Mouse (Mus musculus) liver, adult 2 months (tissue): ENCODE results near the gene Cpne6. TPM values are rescaled to one million over a fixed set of nuclear protein-coding genes. Genes with fewer than 3 reads are reported as not detected.

Experiments
- DNase-seq: peaks from one replicate; pipeline ENCODE4 v3.0.0-alpha.2; 2011; ENCODE audit warnings: low read depth, low spot score; ENCODE audit errors: extremely low read depth
- H3K27ac ChIP-seq: fragments of 200-500 bp; replicated peaks from 2 replicates; pipeline ENCODE4 v1.5.1; 2012; ENCODE audit warnings: low read depth, mild to moderate bottlenecking, control low read depth, inconsistent platforms, low read length; ENCODE audit not compliant: insufficient read depth
- H3K27me3 ChIP-seq: fragments of 200-500 bp; 2 replicates; pipeline ENCODE4 v1.6.1; 2012; ENCODE audit warnings: mild to moderate bottlenecking, moderate library complexity, low read length, inconsistent platforms; ENCODE audit not compliant: control insufficient read depth, insufficient read depth
- H3K36me3 ChIP-seq: fragments of 200-500 bp; 2 replicates; pipeline ENCODE4 v1.6.1; 2012; ENCODE audit warnings: low read length, inconsistent platforms; ENCODE audit not compliant: control insufficient read depth, insufficient read depth
- H3K4me1 ChIP-seq: fragments of 200-500 bp; 2 replicates; pipeline ENCODE4 v1.6.1; 2011; ENCODE audit warnings: low read length; ENCODE audit not compliant: control insufficient read depth, insufficient read depth
- H3K4me3 ChIP-seq: fragments of 200-500 bp; 2 replicates; pipeline ENCODE4 v1.5.1; 2011; ENCODE audit warnings: low read depth, mild to moderate bottlenecking, control low read depth, low read length, moderate library complexity; ENCODE audit not compliant: insufficient read depth
- H3K79me2 ChIP-seq: fragments of 200-500 bp; 2 replicates; pipeline ENCODE4 v1.6.1; 2012; ENCODE audit warnings: inconsistent platforms, mild to moderate bottlenecking, low read length, moderate library complexity; ENCODE audit not compliant: control insufficient read depth, insufficient read depth
- H3K9ac ChIP-seq: fragments of 200-500 bp; 2 replicates; pipeline ENCODE4 v1.6.1; 2012; ENCODE audit warnings: low read depth, mild to moderate bottlenecking, control low read depth, inconsistent platforms, low read length
- CTCF ChIP-seq: fragments of 200-500 bp; IDR thresholded peaks from 2 replicates; pipeline ENCODE4 v1.5.1; 2011; ENCODE audit warnings: low read depth, low read length, control low read depth
- POLR2A ChIP-seq: fragments of 200-500 bp; IDR thresholded peaks from 2 replicates; pipeline ENCODE4 v1.6.1; 2011; ENCODE audit warnings: low read length, control low read depth; ENCODE audit not compliant: insufficient read depth; ENCODE audit errors: extremely low read depth
- WGBS: fragments of 180-500 bp; shearing (Covaris S2); methylation state at CpG from one replicate; pipeline ENCODE4 v1.1.7; 2018; 5-methylcytosine and 5-hydroxymethylcytosine counted together
- polyA plus RNA-seq: library from polyadenylated mRNA; depleted of rRNA; stranded (reverse); fragments of >200 nt; gene quantifications from 2 replicates; pipeline ENCODE4 v1.2.3, GENCODE M21; 2012
- total RNA-seq: library from RNA; depleted of rRNA; stranded (reverse); fragments of >200 nt; gene quantifications from 2 replicates; pipeline ENCODE4 v1.2.3, GENCODE M21; 2014

Gene Cpne6
- total and polyA plus RNA-seq, 2 experiments, result not detected

GRCm38 (mm10) chr14:55492103-55492502, 18.1 kb upstream of the Cpne6 start:
- Histone ChIP-seq H3K4me1 (no peaks in the 10 kb centered on the region; the same call in 1 of the 2 replicates), H3K4me3 (no peak overlapping the region), H3K36me3 (peaks cover 9% of the 10 kb centered on the region; the same call in 1 of the 2 replicates), H3K79me2 (no peaks in the 10 kb centered on the region), H3K27ac (no peak overlapping the region), H3K9ac (no peak overlapping the region), H3K27me3 (no peaks in the 10 kb centered on the region; the same call in 1 of the 2 replicates)
- WGBS, result 50% methylated on average over 3 of the region's 3 CpGs
- DNase-seq, result no peak
- TF ChIP-seq CTCF, result no peak
- TF ChIP-seq POLR2A, result no peak

GRCm38 (mm10) chr14:55495509-55496240, 14.6 kb upstream of the Cpne6 start:
- 74% methylated on average over 18 of the region's 20 CpGs for WGBS

GRCm38 (mm10) chr14:55496761-55497448, 13.3 kb upstream of the Cpne6 start:
- WGBS, result 72% methylated on average over 16 of the region's 16 CpGs

More at GRCm38 (mm10) chr14:55495509-55496240, 14.6 kb upstream of the Cpne6 start:
- TF ChIP-seq POLR2A (no peak), CTCF (no peak)
- no peak overlapping the region for H3K9ac ChIP-seq
- H3K79me2 ChIP-seq, result no peaks in the 10 kb centered on the region
- no peaks in the 10 kb centered on the region for H3K36me3 ChIP-seq
- H3K4me1 ChIP-seq, result no peaks in the 10 kb centered on the region
- no peak for DNase-seq
- H3K4me3 ChIP-seq, result no peak overlapping the region
- no peaks in the 10 kb centered on the region; the same call in 1 of the 2 replicates for H3K27me3 ChIP-seq
- no peak overlapping the region for H3K27ac ChIP-seq

GRCm38 (mm10) chr14:55497449-55497821, 12.8 kb upstream of the Cpne6 start:
- DNase-seq, result peak; percentile 38
- WGBS, result 33% methylated on average over 6 of the region's 6 CpGs
- no peaks in the 10 kb centered on the region for H3K4me1 ChIP-seq

More at GRCm38 (mm10) chr14:55496761-55497448, 13.3 kb upstream of the Cpne6 start:
- Histone ChIP-seq H3K9ac (no peak overlapping the region), H3K4me3 (no peak overlapping the region), H3K4me1 (no peaks in the 10 kb centered on the region), H3K27me3 (no peaks in the 10 kb centered on the region; the same call in 1 of the 2 replicates), H3K27ac (no peak overlapping the region), H3K79me2 (no peaks in the 10 kb centered on the region), H3K36me3 (no peaks in the 10 kb centered on the region)
- no peak for TF ChIP-seq CTCF
- TF ChIP-seq POLR2A, result no peak
- no peak for DNase-seq

GRCm38 (mm10) chr14:55505612-55506011, 4.6 kb upstream of the Cpne6 start:
- H3K27me3 ChIP-seq, result 0 out of 2 replicates have a peak, but pooled peaks cover 2% of the 10 kb centered on the region
- no peak overlapping the region for H3K4me3 ChIP-seq
- H3K79me2 ChIP-seq, result no peaks in the 10 kb centered on the region
- no peaks in the 10 kb centered on the region for H3K4me1 ChIP-seq
- WGBS, result 81% methylated on average over 9 of the region's 9 CpGs
- H3K36me3 ChIP-seq, result no peaks in the 10 kb centered on the region
- DNase-seq, result no peak
- H3K27ac ChIP-seq, result no peak overlapping the region
- no peak overlapping the region for H3K9ac ChIP-seq
- TF ChIP-seq CTCF (no peak), POLR2A (no peak)

More at GRCm38 (mm10) chr14:55497449-55497821, 12.8 kb upstream of the Cpne6 start:
- Histone ChIP-seq H3K27me3 (no peaks in the 10 kb centered on the region), H3K4me3 (no peak overlapping the region), H3K36me3 (no peaks in the 10 kb centered on the region), H3K9ac (no peak overlapping the region), H3K79me2 (no peaks in the 10 kb centered on the region), H3K27ac (no peak overlapping the region)
- TF ChIP-seq CTCF, result peak; percentile 99
- no peak for TF ChIP-seq POLR2A
